Mouse (Mus musculus) adrenal gland, postnatal 4 days (tissue): ENCODE data around the gene Ttll7. TPM values are rescaled to one million over a fixed set of nuclear protein-coding genes. Genes with fewer than 3 reads are reported as not detected.
A peak's percentile ranks its signal among the peaks of the same experiment; 100 is the strongest.

Experiments used
- DNase-seq, 2 experiments: peaks; one replicate each; pipeline ENCODE4 v3.0.0; 2021 to 2022; ENCODE audit warnings: low spot score in 2 of 2, mixed read lengths in 2 of 2
- total RNA-seq, 2 experiments: library from RNA; stranded (reverse); gene quantifications; 2 replicates each; pipeline ENCODE4 v1.2.3; 2021

The Ttll7 gene
- total RNA-seq, 2 experiments from 2014 or later, result 4.5 to 5.0 TPM

DNA sequence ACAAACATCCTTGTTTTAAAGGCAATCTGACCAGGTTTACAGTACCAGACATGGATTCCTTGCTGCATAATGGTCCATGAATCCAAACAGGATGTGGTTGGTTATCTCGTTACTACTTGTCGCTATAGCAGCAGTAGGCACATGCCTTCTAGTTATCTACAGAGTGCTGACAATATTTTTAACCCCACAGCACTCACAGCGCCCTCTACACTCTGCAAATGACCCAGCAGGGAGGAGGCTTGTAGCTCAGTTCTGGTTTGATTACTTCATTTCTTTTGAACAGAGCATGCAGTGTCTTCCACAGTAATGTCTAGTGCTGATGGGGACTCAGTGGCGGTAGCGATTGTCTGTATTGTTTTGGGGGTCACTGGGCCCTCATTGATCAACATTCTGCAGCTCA, 56.8 kb downstream of the Ttll7 start:
- no peak for DNase-seq

GRCm38 (mm10) chr3:146913107-146913506, 60.9 kb downstream of the Ttll7 start:
- DNase-seq, result no peak

DNA sequence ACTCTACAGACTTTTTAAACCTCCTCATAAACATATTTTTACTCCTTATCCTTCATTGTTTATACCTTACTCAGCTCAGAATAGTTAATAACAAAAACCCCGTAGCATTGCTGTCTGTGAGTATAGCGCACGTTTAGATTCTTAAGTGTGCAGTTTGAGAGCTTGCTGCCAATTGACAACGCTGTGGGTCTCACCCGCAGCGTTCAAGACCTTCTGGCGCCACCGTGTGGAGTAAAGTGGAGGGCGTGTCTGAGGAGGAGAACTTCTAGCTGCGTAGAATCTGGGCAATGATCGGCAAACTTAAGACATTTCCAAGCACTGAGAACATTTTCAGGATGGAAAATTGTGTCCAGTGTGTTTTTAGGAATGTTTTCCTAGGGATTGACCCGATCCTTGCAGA, 62.6 kb downstream of the Ttll7 start:
- DNase-seq, result peak; percentile 48 to 69

DNA sequence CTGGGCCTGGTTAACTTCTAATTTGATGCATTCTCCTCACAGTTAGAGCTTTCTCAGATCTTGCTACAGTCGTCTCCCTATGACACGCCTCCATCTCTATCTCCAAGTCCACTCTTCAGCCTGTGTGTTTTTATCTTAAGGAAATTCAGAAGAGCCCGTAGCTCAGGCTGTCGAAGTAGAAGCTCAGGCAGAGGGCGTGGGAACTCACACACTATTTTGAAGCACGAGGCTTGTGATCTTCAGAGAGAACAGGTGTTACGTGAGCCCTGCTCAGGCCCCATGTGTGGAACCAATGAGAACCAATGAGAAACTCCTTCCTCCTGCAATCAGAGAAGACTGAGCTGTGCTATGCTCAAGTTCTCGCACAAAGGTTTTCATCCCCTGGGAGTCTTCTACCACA, 65.7 kb downstream of the Ttll7 start:
- no peak for DNase-seq

- DNase-seq, result no peak
Measured at GRCm38 (mm10) chr3:146918323-146918722, 66.2 kb downstream of the Ttll7 start.

- no peak for DNase-seq
Measured at GRCm38 (mm10) chr3:146927311-146928015, 75.3 kb downstream of the Ttll7 start.

GRCm38 (mm10) chr3:146928141-146928540, 76.0 kb downstream of the Ttll7 start:
- no peak for DNase-seq

GRCm38 (mm10) chr3:146929011-146929410, 76.8 kb downstream of the Ttll7 start:
- DNase-seq, result no peak

- DNase-seq, result no peak
Measured at GRCm38 (mm10) chr3:146931190-146931589, 79.0 kb downstream of the Ttll7 start.

GRCm38 (mm10) chr3:146932506-146932905, 80.3 kb downstream of the Ttll7 start:
- no peak for DNase-seq

GRCm38 (mm10) chr3:146936888-146937287, 84.7 kb downstream of the Ttll7 start:
- no peak for DNase-seq

- no peak for DNase-seq
Measured at GRCm38 (mm10) chr3:146939391-146940250, 87.5 kb downstream of the Ttll7 start.

DNA sequence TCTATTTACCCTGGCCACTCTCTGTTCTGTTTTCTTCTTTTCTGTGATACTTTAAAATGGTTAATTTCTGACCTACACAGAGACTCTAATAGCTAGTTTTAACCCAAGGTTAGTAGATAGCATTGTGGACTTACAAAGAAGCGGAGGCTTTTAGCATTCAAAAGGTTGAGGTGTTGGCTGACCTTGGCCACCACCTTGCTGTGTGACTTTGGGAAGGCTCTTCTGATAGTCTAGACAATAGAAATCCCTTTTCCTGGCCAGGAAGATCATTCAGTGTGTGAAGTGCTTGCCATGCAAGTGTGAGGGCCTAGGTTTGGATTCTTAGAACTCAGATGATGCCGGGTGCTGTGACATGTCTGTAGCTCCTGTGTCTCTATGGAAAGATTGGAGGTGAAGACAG, 90.9 kb downstream of the Ttll7 start:
- DNase-seq, result no peak

DNA sequence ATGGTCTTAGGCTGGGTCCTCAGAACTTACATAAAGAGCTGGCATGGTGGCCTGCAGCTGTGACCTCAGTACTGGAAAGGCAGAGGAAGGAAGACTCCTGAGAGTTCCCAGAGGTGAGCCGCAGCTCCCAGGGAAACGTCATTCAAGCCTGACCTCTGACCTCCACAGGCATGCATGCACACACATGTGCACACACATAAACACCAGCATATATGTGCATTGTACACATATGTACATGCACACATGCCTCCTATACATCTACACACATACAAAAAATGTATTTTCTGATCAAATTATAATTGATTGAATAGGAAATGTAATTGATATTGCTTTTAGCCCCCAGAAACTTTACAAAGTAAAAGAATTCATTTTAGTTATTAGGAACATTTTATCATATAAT, 93.2 kb downstream of the Ttll7 start:
- DNase-seq, result no peak

DNA sequence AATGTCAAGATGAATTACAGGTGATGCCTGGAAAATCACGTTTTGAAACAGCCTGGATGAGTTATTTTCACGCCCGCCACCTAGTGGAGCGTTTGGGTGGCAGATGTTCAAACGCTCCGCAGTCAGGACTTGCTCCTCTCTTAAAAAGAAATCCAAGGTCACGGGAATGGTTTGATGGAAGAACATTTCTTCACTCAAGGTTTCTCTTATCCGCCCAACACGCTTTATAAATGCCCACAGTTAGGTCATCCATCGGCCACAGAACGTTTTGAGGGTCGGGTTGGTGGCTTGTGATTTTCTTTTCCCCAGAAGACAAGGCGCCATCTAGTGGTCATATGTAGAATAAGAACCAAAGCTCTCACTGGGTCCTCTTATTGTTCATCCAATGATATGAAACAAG, 93.7 kb downstream of the Ttll7 start:
- peak in 1 of 2 experiments; percentile 36 for DNase-seq

DNA sequence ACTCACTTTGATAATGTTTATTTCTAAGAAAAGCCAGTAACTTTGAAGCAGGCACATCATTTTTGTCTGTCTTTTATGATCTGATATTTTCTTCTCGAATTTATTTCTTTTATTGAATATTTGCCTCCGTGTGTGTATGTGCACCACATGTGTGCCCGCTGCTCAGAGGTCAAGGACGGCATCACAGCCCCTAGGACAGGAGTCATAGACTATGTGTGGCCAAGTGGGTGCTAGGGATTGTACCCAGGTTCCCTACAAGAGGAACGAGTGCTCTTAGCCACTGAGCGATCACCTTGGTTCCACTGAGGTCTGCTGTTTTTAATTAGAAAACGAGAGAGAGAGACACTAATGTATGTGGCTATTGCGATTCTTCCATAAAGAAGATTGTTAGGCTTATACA, 94.5 kb downstream of the Ttll7 start:
- DNase-seq, result no peak

DNA sequence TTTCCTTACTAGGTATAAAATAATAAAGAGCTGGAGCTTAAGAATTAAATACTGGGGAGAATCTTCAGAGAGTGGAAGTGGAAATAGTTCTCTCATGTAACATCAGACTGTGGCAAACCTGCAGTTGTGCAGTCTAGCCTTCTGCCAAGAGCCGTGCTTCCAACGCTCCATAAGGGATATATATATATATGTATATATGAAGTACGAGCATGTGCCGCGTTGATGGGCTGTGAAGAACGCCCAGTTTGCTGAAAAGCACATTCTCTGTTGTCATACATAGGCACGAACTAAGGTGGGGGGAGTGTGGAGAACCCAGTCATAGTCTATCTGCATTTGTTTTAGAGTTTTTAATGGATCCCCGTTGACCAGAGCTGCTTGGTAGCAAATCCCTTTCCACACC, 104.6 kb downstream of the Ttll7 start:
- DNase-seq, result no peak

DNA sequence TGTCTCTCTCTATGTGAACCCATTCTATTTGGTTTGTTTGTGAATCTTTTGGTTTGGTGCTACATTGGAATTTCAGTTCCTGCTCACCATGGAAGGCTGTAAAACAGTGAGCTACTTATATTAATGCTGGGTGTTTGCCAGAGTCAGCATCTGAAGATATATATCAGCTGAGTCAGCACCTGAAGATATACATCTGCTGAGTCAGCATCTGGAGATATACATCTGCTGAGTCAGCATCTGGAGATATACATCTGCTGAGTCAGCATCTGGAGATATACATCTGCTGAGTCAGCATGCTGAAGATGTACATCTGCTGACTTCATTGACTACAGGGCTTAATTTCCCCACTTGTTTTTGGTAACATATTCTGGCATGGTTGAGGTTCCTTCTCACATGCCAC, 110.7 kb downstream of the Ttll7 start:
- no peak for DNase-seq

DNA sequence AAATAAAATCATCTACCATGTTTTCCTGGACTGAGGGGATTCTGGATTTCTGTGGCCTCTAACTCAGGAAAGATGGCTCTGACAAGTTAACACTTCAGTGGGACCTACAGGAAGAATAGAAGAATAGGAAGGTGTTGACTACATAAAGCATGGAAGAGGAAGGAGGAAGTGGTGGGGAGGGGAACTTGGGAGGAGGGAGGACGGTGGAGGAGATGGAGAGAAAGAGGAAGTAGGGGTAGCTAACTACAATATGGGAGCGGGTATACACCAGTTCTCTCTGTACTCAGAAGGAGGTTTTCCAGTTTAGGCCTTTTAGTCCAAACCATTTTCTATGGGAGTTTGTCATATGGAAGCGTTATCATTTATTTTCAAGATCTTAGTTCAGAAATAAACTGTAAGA, 112.2 kb downstream of the Ttll7 start:
- no peak for DNase-seq

DNA sequence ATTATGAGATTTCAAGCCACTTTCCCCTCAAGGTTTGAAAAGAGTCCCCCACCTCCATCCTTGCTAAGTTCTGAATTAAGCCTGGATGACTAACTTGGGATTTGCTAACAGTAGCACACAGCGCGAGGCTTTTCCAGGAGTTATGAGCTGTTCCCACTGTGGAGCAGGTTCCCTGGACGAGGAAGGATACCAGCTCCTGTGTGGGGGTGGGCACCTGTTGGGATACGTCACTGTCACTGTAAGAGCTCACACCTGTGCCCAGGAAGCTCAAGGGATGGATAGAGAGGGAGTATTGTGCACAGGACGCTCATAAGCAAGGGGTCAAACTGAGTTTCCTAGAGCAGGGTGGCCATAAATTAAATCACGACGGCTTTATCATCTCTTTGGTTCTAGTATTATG, 115.1 kb downstream of the Ttll7 start:
- no peak for DNase-seq

DNA sequence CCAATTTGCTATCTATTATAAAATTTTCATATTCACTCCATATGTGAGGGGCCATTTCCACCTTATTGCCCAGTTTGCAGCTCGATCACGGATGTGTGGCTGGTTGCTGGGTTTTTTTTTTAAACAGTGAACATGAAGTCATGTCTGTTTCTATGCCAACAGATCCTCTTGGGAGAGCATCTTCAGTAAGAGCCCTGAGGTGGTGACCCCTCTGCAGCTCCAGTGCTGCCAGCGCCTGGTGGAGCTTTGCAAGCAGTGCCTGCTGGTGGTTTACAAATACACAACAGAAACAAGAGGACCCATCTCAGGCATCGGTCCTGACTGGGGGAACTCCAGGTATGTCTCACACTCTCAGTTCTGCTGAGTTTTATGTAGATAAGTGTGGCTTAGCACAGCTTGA, 115.7 kb downstream of the Ttll7 start:
- DNase-seq, result no peak

GRCm38 (mm10) chr3:146978272-146978671, 126.1 kb downstream of the Ttll7 start:
- no peak for DNase-seq
